Mouse (Mus musculus) lung, postnatal 10 days (tissue): ENCODE results near the gene Asic2.

ENCODE experiments used
- DNase-seq: peaks from one replicate; pipeline ENCODE4 v3.0.0; 2021

The Asic2 gene

GRCm38 (mm10) chr11:81838426-81838825 is 129.8 kb downstream of the Asic2 start:
- DNase-seq: no peak

- DNase-seq: no peak
Observed at GRCm38 (mm10) chr11:81832381-81832780, 135.9 kb downstream of the Asic2 start.

GRCm38 (mm10) chr11:81816531-81816930 is 151.7 kb downstream of the Asic2 start:
- DNase-seq: no peak

- DNase-seq: peak; percentile 18
Observed at GRCm38 (mm10) chr11:81814816-81815215, 153.4 kb downstream of the Asic2 start.

GRCm38 (mm10) chr11:81806905-81807659 is 161.2 kb downstream of the Asic2 start:
- DNase-seq: no peak

GRCm38 (mm10) chr11:81803544-81803943 is 164.7 kb downstream of the Asic2 start:
- no peak for DNase-seq

GRCm38 (mm10) chr11:81802614-81803013 is 165.6 kb downstream of the Asic2 start:
- no peak for DNase-seq

GRCm38 (mm10) chr11:81800899-81801298 is 167.4 kb downstream of the Asic2 start:
- no peak for DNase-seq

- no peak for DNase-seq
Observed at GRCm38 (mm10) chr11:81793588-81793987, 174.7 kb downstream of the Asic2 start.

- DNase-seq: no peak
Observed at GRCm38 (mm10) chr11:81791579-81791978, 176.7 kb downstream of the Asic2 start.

- no peak for DNase-seq
Observed at GRCm38 (mm10) chr11:81780596-81780995, 187.7 kb downstream of the Asic2 start.

GRCm38 (mm10) chr11:81779881-81780280 is 188.4 kb downstream of the Asic2 start:
- peak; percentile 57 for DNase-seq

GRCm38 (mm10) chr11:81771195-81771895 is 196.9 kb downstream of the Asic2 start:
- no peak for DNase-seq

- peak; percentile 35 for DNase-seq
Observed at GRCm38 (mm10) chr11:81769691-81770260, 198.5 kb downstream of the Asic2 start.

- DNase-seq: no peak
Observed at GRCm38 (mm10) chr11:81768305-81768704, 200.0 kb downstream of the Asic2 start.

- peak; percentile 6 for DNase-seq
Observed at GRCm38 (mm10) chr11:81767781-81768180, 200.5 kb downstream of the Asic2 start.

GRCm38 (mm10) chr11:81765288-81765687 is 203.0 kb downstream of the Asic2 start:
- no peak for DNase-seq

- DNase-seq: no peak
Observed at GRCm38 (mm10) chr11:81764778-81765177, 203.5 kb downstream of the Asic2 start.

- DNase-seq: no peak
Observed at GRCm38 (mm10) chr11:81757221-81757620, 211.0 kb downstream of the Asic2 start.

- no peak for DNase-seq
Observed at GRCm38 (mm10) chr11:81750876-81751275, 217.4 kb downstream of the Asic2 start.

- DNase-seq: no peak
Observed at GRCm38 (mm10) chr11:81750016-81750415, 218.2 kb downstream of the Asic2 start.

- DNase-seq: no peak
Observed at GRCm38 (mm10) chr11:81738995-81739394, 229.3 kb downstream of the Asic2 start.

- no peak for DNase-seq
Observed at GRCm38 (mm10) chr11:81737777-81738176, 230.5 kb downstream of the Asic2 start.

GRCm38 (mm10) chr11:81722071-81722470 is 246.2 kb downstream of the Asic2 start:
- DNase-seq: no peak
